ENCODE assay signal across 8 mouse cellular contexts in the genomic region with DNA sequence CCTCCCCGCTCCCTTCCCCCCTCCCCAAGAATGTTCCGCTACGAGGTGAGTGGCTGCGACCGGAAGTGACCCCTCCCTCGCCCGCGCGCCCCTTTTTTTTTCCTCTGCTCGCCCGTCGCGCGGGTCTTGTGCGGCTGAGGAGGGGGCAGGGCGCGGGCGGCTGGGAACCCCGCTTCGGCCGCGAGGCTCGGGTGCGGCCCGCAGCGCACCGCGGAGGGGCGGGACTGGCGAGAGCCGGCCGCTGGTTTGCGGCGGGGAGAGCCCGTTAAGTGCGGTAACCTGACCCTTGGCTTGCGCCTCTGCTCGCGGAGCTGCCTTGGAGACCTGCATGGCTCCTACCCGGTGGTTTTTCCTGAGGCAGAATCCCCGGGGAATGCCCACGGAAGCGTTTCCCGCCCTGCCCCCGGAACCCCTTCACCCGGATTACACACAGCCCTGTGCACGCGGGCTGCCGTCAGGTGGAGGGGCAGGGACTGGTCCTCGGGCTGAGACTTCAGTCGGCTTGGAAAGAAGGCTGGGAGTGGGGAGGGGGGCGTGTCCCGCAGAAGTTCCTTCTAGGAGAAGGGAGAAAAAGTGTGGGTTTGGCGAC. TPM values are rescaled to one million over a fixed set of nuclear protein-coding genes. Genes with fewer than 3 reads are reported as not detected.
A peak's percentile ranks its signal among the peaks of the same experiment; 100 is the strongest.
DNase-seq lines count a peak whose midpoint lies in the region; ATAC-seq and TF ChIP-seq lines count a peak whose summit lies in the region.

No protein-coding gene starts in this region.

- no peak for TF ChIP-seq POLR2A in thymus, adult 2 months (IDR thresholded peaks at IDR 0.05; ENCODE audit: control insufficient read depth, extremely low read depth, insufficient read depth, low read length, poor library complexity)

- H3K4me2 ChIP-seq in midbrain, embryonic 15.5 days = peak overlapping the region; percentile 79

- no peak for TF ChIP-seq CTCF in thymus, adult 2 months (IDR thresholded peaks at IDR 0.05; ENCODE audit: borderline replicate concordance, control insufficient read depth, extremely low read depth, insufficient read depth, low read length, poor library complexity)

- H3K9ac ChIP-seq in midbrain, embryonic 15.5 days = peak overlapping the region; percentile 84

- intact Hi-C loops in gastrocnemius, postnatal 36 days (cut with DNase I) = loop anchor here (2.0 to 5.0 kb wide), 2 partner anchors 50 to 98 kb away; no protein-coding TSS in a partner anchor

- H3K4me3 ChIP-seq in midbrain, embryonic 15.5 days = peak overlapping the region; percentile 90
- peak overlapping the region; percentile 91 for H3K4me3 ChIP-seq in thymus, adult 2 months (ENCODE audit: control insufficient read depth, insufficient read depth, low read length)

- DNase-seq in 3T3-L1 (ENCODE audit: low read depth, low spot score) (peak; percentile 74), liver (peak; percentile 60)
- peak; percentile 25 for DNase-seq in T-cell, adult 2 months (ENCODE audit: low spot score)
- DNase-seq in embryo, embryonic 9.5 days (ENCODE audit: extremely low spot score) = peak; percentile 77
- peak; percentile 35 to 51 for DNase-seq in gastrocnemius, postnatal 36 days
- peak; percentile 69 for DNase-seq in induced T-regulatory cell, adult 2 months (ENCODE audit: low read depth)
- peak; percentile 52 for DNase-seq in thymus, adult 2 months

- whole genome bisulfite sequencing in midbrain, embryonic 15.5 days = under 1% methylated on average over 47 of the region's 54 CpGs
- WGBS in thymus, adult 2 months = under 1% methylated on average over 46 of the region's 54 CpGs

- H3K4me1 ChIP-seq in midbrain, embryonic 15.5 days = peaks cover 28% of the 10 kb centered on the region
- H3K4me1 ChIP-seq in thymus, adult 2 months (replicated peaks; ENCODE audit: control insufficient read depth, insufficient read depth, low read length) = peaks cover 9% of the 10 kb centered on the region

- peak overlapping the region; percentile 90 for H3K27ac ChIP-seq in midbrain, embryonic 15.5 days
- H3K27ac ChIP-seq in thymus, adult 2 months (ENCODE audit: control insufficient read depth, insufficient read depth, low read length) = no peak overlapping the region; the same call in 1 of the 2 replicates

- H3K27me3 ChIP-seq in midbrain, embryonic 15.5 days (replicated peaks) = no peaks in the 10 kb centered on the region
- H3K27me3 ChIP-seq in thymus, adult 2 months (ENCODE audit: control insufficient read depth, insufficient read depth, low read length) = no peaks in the 10 kb centered on the region

- ATAC-seq in midbrain, embryonic 15.5 days (replicated peaks) = peak; percentile 80

- peaks cover 3% of the 10 kb centered on the region; the same call in 1 of the 2 replicates for H3K36me3 ChIP-seq in midbrain, embryonic 15.5 days (replicated peaks)
- peaks cover 10% of the 10 kb centered on the region for H3K36me3 ChIP-seq in thymus, adult 2 months (ENCODE audit: control insufficient read depth, insufficient read depth, low read length)

- no peaks in the 10 kb centered on the region for H3K9me3 ChIP-seq in midbrain, embryonic 15.5 days

RNA-seq across cellular contexts. Expression of a gene that starts 0.4 kb away (rescaled TPM):
- 10 to 100 TPM; 19.2 to 23.8 TPM for total RNA-seq in gastrocnemius, postnatal 36 days (2021)
- polyA plus RNA-seq in midbrain, embryonic 15.5 days (2015; fragmentation: Nextera tagmentation; extraction: Ambion mirVana) = 17.5 and 19.1 TPM in 2 replicates
- polyA plus RNA-seq in thymus, adult 2 months (2012; rRNA removed) = 28.1 and 34.4 TPM in 2 replicates

RNA-seq across cellular contexts. Expression of a gene that starts 26.3 kb away (rescaled TPM):
- total RNA-seq in gastrocnemius, postnatal 36 days (2021) = not detected
- 0.08 TPM in 1 of 2 replicates, not detected in the other for polyA plus RNA-seq in midbrain, embryonic 15.5 days (2015; fragmentation: Nextera tagmentation; extraction: Ambion mirVana)
- not detected in 2 replicates for polyA plus RNA-seq in thymus, adult 2 months (2012; rRNA removed)

RNA-seq across cellular contexts. Expression of a gene that starts 37.7 kb away (rescaled TPM):
- total RNA-seq in gastrocnemius, postnatal 36 days (2021) = not detected
- 0.05 TPM in 1 of 2 replicates, not detected in the other for polyA plus RNA-seq in midbrain, embryonic 15.5 days (2015; fragmentation: Nextera tagmentation; extraction: Ambion mirVana)
- polyA plus RNA-seq in thymus, adult 2 months (2012; rRNA removed) = 0.11 TPM in 1 of 2 replicates, not detected in the other

RNA-seq across cellular contexts. Expression of a gene that starts 51.8 kb away (rescaled TPM):
- total RNA-seq in gastrocnemius, postnatal 36 days (2021) = not detected
- not detected in 2 replicates for polyA plus RNA-seq in midbrain, embryonic 15.5 days (2015; fragmentation: Nextera tagmentation; extraction: Ambion mirVana)
- polyA plus RNA-seq in thymus, adult 2 months (2012; rRNA removed) = not detected in 2 replicates

RNA-seq across cellular contexts. Expression of a gene that starts 53.1 kb away (rescaled TPM):
- 10 to 100 TPM; 57.0 to 60.8 TPM for total RNA-seq in gastrocnemius, postnatal 36 days (2021)
- polyA plus RNA-seq in midbrain, embryonic 15.5 days (2015; fragmentation: Nextera tagmentation; extraction: Ambion mirVana) = 3.9 and 4.0 TPM in 2 replicates
- polyA plus RNA-seq in thymus, adult 2 months (2012; rRNA removed) = 23.0 and 24.5 TPM in 2 replicates

Comparison
In these comparisons a context has a peak if more than half of its experiments do, and no peak if none do; other contexts are left out.
1. DNase-seq: peak in every context shown above with its lines; median percentile 77 in embryo, embryonic 9.5 days; 74 in 3T3-L1; 69 in induced T-regulatory cell, adult 2 months; 60 in liver; 52 in thymus, adult 2 months; 43 in gastrocnemius, postnatal 36 days; 25 in T-cell, adult 2 months.